Mouse (Mus musculus): ENCODE data around the gene Capn7. TPM values are rescaled to one million over a fixed set of nuclear protein-coding genes. Genes with fewer than 3 reads are reported as not detected.

Gene Capn7
- total and polyA plus RNA-seq, 3 experiments = 23.2 to 83.7 (median 30.0) TPM

DNA sequence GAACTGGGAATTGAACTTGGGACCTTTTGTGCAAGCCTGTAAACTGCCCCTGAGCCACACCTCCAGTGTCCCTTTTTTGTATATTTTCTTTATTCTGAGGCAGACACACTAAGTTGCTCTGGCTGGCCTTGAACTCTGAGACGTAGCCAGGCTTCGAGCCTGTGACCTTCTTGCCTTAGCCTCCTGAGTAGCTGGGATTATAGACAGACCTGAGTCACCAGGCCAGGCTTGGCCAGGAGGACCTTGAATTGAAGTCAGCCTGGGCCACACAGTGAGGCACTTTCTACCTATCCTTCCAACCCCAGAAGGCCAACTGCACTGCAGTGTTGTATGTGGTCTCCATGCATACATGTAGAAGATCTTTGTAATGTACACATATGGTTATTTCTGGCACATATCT lies 60.0 kb downstream of the Capn7 start:
- no peak for DNase-seq (ENCODE audit: low read depth, low spot score)
- H3K27ac ChIP-seq (ENCODE audit: control insufficient read depth, low read depth, low read length) = no peak overlapping the region
- H3K9me3 ChIP-seq (replicated peaks; ENCODE audit: insufficient read depth, low read length) = no peaks in the 10 kb centered on the region
- peaks cover 2 to 9% of the 10 kb centered on the region in 2 experiments for H3K4me1 ChIP-seq (ENCODE audit: control insufficient read depth in 1 of 2, insufficient read depth in 2 of 2, low read length in 2 of 2)
- no peak overlapping the region for H3K9ac ChIP-seq (ENCODE audit: control insufficient read depth, low read depth, low read length, poor library complexity, severe bottlenecking)
- TF ChIP-seq GATA1 (IDR thresholded peaks at IDR 0.05; ENCODE audit: low read depth, low read length) (no peak), MAFK (IDR thresholded peaks at IDR 0.05; ENCODE audit: borderline replicate concordance, low read depth, low read length) (no peak), NELFE (IDR thresholded peaks at IDR 0.05; ENCODE audit: low read depth, low read length) (no peak), POLR2A (IDR thresholded peaks at IDR 0.05; ENCODE audit: control insufficient read depth in 1 of 2, insufficient read depth in 1 of 2, low read depth in 1 of 2, low read length in 2 of 2, poor library complexity in 1 of 2) (no peak), MEF2A (IDR thresholded peaks at IDR 0.05; ENCODE audit: extremely low read depth, insufficient replicate concordance, low read depth, low read length, poor library complexity, severe bottlenecking) (no peak), USF2 (IDR thresholded peaks at IDR 0.05; ENCODE audit: borderline replicate concordance in 1 of 2, insufficient read depth in 1 of 2, low read depth in 1 of 2, low read length in 2 of 2) (no peak), MAX (IDR thresholded peaks at IDR 0.05; ENCODE audit: low read length) (no peak), ZC3H11A (IDR thresholded peaks at IDR 0.05; ENCODE audit: low read depth, low read length) (no peak), EP300 (IDR thresholded peaks at IDR 0.05; ENCODE audit: low read depth in 1 of 2, low read length in 2 of 2) (no peak), E2F4 (IDR thresholded peaks at IDR 0.05; ENCODE audit: borderline replicate concordance, low read depth, low read length) (no peak), TBP (IDR thresholded peaks at IDR 0.05; ENCODE audit: low read depth, low read length) (no peak), TAL1 (IDR thresholded peaks at IDR 0.05; ENCODE audit: low read length) (no peak), UBTF (IDR thresholded peaks at IDR 0.05; ENCODE audit: borderline replicate concordance, insufficient read depth, low read depth, low read length) (no peak), KAT2A (conservative IDR thresholded peaks at IDR 0.05; ENCODE audit: low read depth, low read length) (no peak), GABPA (IDR thresholded peaks at IDR 0.05; ENCODE audit: low read depth, low read length) (no peak), SMC3 (IDR thresholded peaks at IDR 0.05; ENCODE audit: low read depth, low read length) (no peak), ZMIZ1 (IDR thresholded peaks at IDR 0.05; ENCODE audit: low read depth, low read length) (no peak), CTCF (IDR thresholded peaks at IDR 0.05 in 2 of 3, conservative IDR thresholded peaks at IDR 0.05 in 1 of 3; ENCODE audit: control insufficient read depth in 1 of 3, insufficient read depth in 1 of 3, low read depth in 2 of 3, low read length in 3 of 3, poor library complexity in 1 of 3, severe bottlenecking in 1 of 3) (no peak), JUND (IDR thresholded peaks at IDR 0.05; ENCODE audit: low read depth, low read length) (no peak), CHD1 (IDR thresholded peaks at IDR 0.05; ENCODE audit: low read depth, low read length) (no peak)
- no peak overlapping the region for H3K4me3 ChIP-seq (ENCODE audit: control insufficient read depth in 1 of 2, insufficient read depth in 1 of 2, low read depth in 2 of 2, low read length in 2 of 2)
- H3K36me3 ChIP-seq (ENCODE audit: control insufficient read depth in 1 of 2, insufficient read depth in 2 of 2, low read length in 2 of 2) = no peaks in the 10 kb centered on the region
- no peaks in the 10 kb centered on the region for H3K27me3 ChIP-seq (ENCODE audit: control insufficient read depth in 1 of 2, insufficient read depth in 2 of 2, low read length in 2 of 2)
- no peaks in the 10 kb centered on the region for H3K79me2 ChIP-seq (ENCODE audit: control insufficient read depth, insufficient read depth, low read length, poor library complexity)

DNA sequence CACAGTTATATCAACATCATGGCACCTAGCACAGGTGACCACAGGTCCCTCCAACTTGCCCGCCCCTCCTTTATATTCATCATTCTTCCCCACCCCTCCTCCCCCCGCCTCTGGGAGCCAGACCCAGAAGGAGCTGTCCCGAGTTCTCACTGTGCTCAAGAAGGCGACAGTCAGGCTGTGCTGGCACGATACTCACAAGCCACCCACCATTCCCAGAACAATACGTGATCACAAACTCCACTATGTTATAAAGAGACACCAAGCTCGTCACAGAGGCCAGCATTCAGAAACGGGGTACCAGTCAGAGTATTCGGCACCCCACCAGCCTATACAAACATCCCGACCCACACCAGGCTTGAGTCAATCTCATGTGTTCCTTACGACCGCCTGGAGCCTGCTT lies 60.9 kb downstream of the Capn7 start:
- no peak overlapping the region for H3K27ac ChIP-seq (ENCODE audit: control insufficient read depth, low read depth, low read length)
- no peak overlapping the region for H3K4me3 ChIP-seq (ENCODE audit: control insufficient read depth in 1 of 2, insufficient read depth in 1 of 2, low read depth in 2 of 2, low read length in 2 of 2)
- TF ChIP-seq MYC (IDR thresholded peaks at IDR 0.05; ENCODE audit: low read depth, low read length) = no peak
- no peak for TF ChIP-seq CHD1 (IDR thresholded peaks at IDR 0.05; ENCODE audit: low read depth, low read length)
- TF ChIP-seq TAL1 (IDR thresholded peaks at IDR 0.05; ENCODE audit: low read length) = no peak
- TF ChIP-seq E2F4 (IDR thresholded peaks at IDR 0.05; ENCODE audit: borderline replicate concordance, low read depth, low read length) = no peak
- TF ChIP-seq SIN3A (IDR thresholded peaks at IDR 0.05; ENCODE audit: low read length) = no peak
- TF ChIP-seq NRF1 (IDR thresholded peaks at IDR 0.05; ENCODE audit: insufficient read depth, low read depth, low read length, poor library complexity, severe bottlenecking) = no peak
- TF ChIP-seq RCOR1 (IDR thresholded peaks at IDR 0.05; ENCODE audit: low read depth, low read length) = no peak
- no peak for TF ChIP-seq USF1 (IDR thresholded peaks at IDR 0.05; ENCODE audit: low read depth, low read length)
- TF ChIP-seq SMC3 (IDR thresholded peaks at IDR 0.05; ENCODE audit: low read depth, low read length) = no peak
- TF ChIP-seq MYB (IDR thresholded peaks at IDR 0.05; ENCODE audit: low read depth, low read length) = no peak
- TF ChIP-seq ZC3H11A (IDR thresholded peaks at IDR 0.05; ENCODE audit: low read depth, low read length) = no peak
- TF ChIP-seq RAD21 (IDR thresholded peaks at IDR 0.05; ENCODE audit: low read depth, low read length) = no peak
- H3K27me3 ChIP-seq (ENCODE audit: control insufficient read depth in 1 of 2, insufficient read depth in 2 of 2, low read length in 2 of 2) = no peaks in the 10 kb centered on the region
- H3K4me1 ChIP-seq (ENCODE audit: control insufficient read depth in 1 of 2, insufficient read depth in 2 of 2, low read length in 2 of 2) = peaks cover 6 to 15% of the 10 kb centered on the region in 2 experiments
- no peaks in the 10 kb centered on the region for H3K9me3 ChIP-seq (replicated peaks; ENCODE audit: insufficient read depth, low read length)
- no peak overlapping the region for H3K9ac ChIP-seq (ENCODE audit: control insufficient read depth, low read depth, low read length, poor library complexity, severe bottlenecking)
- no peaks in the 10 kb centered on the region for H3K79me2 ChIP-seq (ENCODE audit: control insufficient read depth, insufficient read depth, low read length, poor library complexity)
- no peaks in the 10 kb centered on the region for H3K36me3 ChIP-seq (ENCODE audit: control insufficient read depth in 1 of 2, insufficient read depth in 2 of 2, low read length in 2 of 2)
- DNase-seq (ENCODE audit: low read depth, low spot score) = no peak

All from MEL (cell line).